Mouse (Mus musculus): ENCODE measurements around the gene Sept1.

DNA sequence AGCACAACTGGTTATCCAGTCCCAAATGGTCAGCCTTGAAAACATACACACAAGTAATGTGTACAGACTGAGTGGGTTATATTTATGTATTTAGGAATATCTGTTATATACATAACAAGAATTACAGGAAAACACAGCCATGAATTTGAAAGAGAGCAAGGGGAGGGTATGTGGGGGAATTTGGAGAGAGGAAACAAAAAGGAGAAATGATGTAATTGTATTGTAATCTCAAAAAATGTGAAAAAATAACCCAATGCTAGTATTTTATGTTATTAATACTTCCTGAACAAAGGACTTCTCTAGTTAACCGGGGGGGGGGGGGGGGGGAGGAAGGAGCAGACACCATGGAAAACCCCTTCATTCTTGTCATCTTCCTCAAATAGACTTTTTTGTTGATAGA is 48.2 kb downstream of the Sept1 start:
- no peak for TF ChIP-seq POLR2A (IDR thresholded peaks at IDR 0.05; ENCODE audit: low read depth, low read length)
- no peak for TF ChIP-seq CTCF (IDR thresholded peaks at IDR 0.05; ENCODE audit: extremely low read depth, insufficient read depth, insufficient read length, insufficient replicate concordance)

Measured in spleen, adult 2 months (tissue).